Mouse (Mus musculus) kidney, postnatal 10 days (tissue): ENCODE results near the gene Gm13043.
"Not testable (repeated sequence)": the region's sequence is repeated elsewhere in the genome, so short reads cannot be mapped to it uniquely, and the experiment has no call there.

Source experiments
- DNase-seq: peaks from one replicate; pipeline ENCODE4 v3.0.0; 2021; ENCODE audit warnings: mixed read lengths

The Gm13043 gene

DNA sequence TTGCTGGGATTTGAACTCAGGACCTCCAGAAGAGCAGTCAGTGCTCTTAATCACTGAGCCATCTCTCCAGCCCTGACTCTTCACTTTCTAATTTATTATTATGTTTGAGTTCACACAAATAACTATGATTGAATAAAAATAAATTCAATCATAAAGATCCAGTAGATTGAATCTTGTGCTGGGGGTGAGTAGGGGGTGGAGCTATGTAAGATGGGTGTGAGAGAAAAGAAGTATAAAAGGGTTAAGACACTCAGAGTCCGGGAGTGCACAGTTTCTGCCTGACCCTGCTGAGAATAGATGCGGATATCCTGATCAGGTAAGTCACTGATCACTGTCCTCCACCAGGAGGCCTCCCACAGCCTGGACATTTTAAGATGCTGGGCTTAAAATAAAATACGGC, at the start of gene Gm13043:
Gene Gm13043, plus strand, starts transcription at position 301 of the 400 bp plus-strand sequence.
- no peak for DNase-seq

DNA sequence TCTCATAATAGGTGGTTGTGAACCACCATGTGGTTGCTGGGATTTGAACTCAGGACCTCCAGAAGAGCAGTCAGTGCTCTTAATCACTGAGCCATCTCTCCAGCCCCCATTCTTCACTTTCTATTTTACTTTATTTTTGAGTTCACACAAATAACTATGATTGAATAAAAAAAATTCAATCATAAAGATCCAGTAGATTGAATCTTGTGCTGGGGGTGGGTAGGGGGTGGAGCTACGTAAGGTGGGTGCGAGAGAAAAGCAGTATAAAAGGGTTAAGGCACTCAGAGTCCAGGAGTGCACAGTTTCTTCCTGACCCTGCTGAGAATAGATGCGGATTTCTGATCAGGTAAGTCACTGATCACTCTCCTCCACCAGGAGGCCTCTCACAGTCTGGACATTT, 24.5 kb downstream of the Gm13043 start, which contains the start of gene Gm13040:
Gene Gm13040, plus strand, starts transcription at position 301 of the 400 bp plus-strand sequence.
- DNase-seq = not testable (repeated sequence)

DNA sequence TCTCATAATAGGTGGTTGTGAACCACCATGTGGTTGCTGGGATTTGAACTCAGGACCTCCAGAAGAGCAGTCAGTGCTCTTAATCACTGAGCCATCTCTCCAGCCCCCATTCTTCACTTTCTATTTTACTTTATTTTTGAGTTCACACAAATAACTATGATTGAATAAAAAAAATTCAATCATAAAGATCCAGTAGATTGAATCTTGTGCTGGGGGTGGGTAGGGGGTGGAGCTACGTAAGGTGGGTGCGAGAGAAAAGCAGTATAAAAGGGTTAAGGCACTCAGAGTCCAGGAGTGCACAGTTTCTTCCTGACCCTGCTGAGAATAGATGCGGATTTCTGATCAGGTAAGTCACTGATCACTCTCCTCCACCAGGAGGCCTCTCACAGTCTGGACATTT, 40.3 kb downstream of the Gm13043 start, which contains the start of the genes BC080695 and Gm13057:
Gene BC080695, plus strand, starts transcription at position 301 of the 400 bp plus-strand sequence.
Gene Gm13057, plus strand, starts transcription at position 310 of the 400 bp plus-strand sequence.
- not testable (repeated sequence) for DNase-seq
